Mouse (Mus musculus): ENCODE results near the gene Cdh16. TPM values are rescaled to one million over a fixed set of nuclear protein-coding genes. Genes with fewer than 3 reads are reported as not detected.

The Cdh16 gene
- polyA plus RNA-seq, 1 experiment from 2014 or later: not detected

GRCm38 (mm10) chr8:104628402-104628801, 4.2 kb upstream of the Cdh16 start:
- ATAC-seq: no peak
- no peak overlapping the region for H3K4me3 ChIP-seq (ENCODE audit: low read depth, low read length)
- H3K9ac ChIP-seq (ENCODE audit: low read depth, low read length): no peak overlapping the region
- H3K27ac ChIP-seq (ENCODE audit: low read depth, low read length): no peak overlapping the region
- H3K36me3 ChIP-seq (ENCODE audit: control insufficient read depth, insufficient read depth): no peaks in the 10 kb centered on the region
- 0 out of 2 replicates have a peak, but pooled peaks cover 5% of the 10 kb centered on the region for H3K4me1 ChIP-seq (replicated peaks; ENCODE audit: control insufficient read depth, insufficient read depth, low read length)
- TF ChIP-seq CTCF (IDR thresholded peaks at IDR 0.05; ENCODE audit: low read depth): no peak
- peaks cover 22% of the 10 kb centered on the region; the same call in 1 of the 2 replicates for H3K27me3 ChIP-seq (replicated peaks; ENCODE audit: control insufficient read depth, insufficient read depth, low read length)
- H3K9me3 ChIP-seq (ENCODE audit: control insufficient read depth): no peaks in the 10 kb centered on the region
- H3K4me2 ChIP-seq (replicated peaks; ENCODE audit: low read depth): no peak overlapping the region
- WGBS: 94% methylated on average over 21 of the region's 21 CpGs

DNA sequence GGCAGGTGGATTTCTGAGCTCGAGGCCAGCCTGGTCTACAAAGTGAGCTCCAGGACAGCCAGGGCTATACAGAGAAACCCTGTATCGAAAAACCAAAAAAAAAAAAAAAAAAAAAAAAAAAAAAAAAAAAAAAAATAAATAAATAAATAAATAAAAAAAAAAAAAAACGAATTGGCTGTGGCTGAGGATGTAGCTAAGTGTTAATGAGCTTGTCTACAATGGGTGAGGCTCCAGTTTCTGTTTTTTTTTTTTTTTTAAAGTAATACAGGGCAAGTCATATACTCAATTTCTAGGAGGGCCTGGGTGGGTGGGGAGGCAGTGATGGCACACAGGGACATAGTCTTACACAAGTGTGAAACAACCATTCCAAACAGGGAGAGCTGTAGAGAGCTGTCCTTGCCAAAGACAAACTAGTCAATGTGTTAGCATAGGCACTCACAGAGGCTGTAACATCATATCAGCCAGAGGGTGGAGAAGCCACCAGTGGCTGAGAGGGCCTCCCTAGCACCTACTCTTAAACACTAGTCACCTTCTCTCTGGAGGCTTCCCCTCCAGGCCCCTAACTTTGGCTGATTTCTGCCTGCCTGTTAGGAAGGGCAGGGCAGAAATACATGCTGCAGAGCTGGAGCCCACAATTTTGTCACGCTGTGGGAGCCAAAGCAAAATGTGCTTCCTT, 3.0 kb upstream of the Cdh16 start:
- no peak overlapping the region for H3K4me2 ChIP-seq (replicated peaks; ENCODE audit: low read depth)
- H3K27me3 ChIP-seq (replicated peaks; ENCODE audit: control insufficient read depth, insufficient read depth, low read length): peaks cover 22% of the 10 kb centered on the region; the same call in 1 of the 2 replicates
- H3K36me3 ChIP-seq (ENCODE audit: control insufficient read depth, insufficient read depth): no peaks in the 10 kb centered on the region
- TF ChIP-seq CTCF (IDR thresholded peaks at IDR 0.05; ENCODE audit: low read depth): no peak
- no peak for ATAC-seq
- WGBS: 71% methylated on average over 4 of the region's 4 CpGs
- no peak overlapping the region for H3K27ac ChIP-seq (ENCODE audit: low read depth, low read length)
- H3K4me1 ChIP-seq (replicated peaks; ENCODE audit: control insufficient read depth, insufficient read depth, low read length): 0 out of 2 replicates have a peak, but pooled peaks cover 5% of the 10 kb centered on the region
- no peak overlapping the region for H3K4me3 ChIP-seq (ENCODE audit: low read depth, low read length)
- H3K9me3 ChIP-seq (ENCODE audit: control insufficient read depth): no peaks in the 10 kb centered on the region
- no peak overlapping the region for H3K9ac ChIP-seq (ENCODE audit: low read depth, low read length)

DNA sequence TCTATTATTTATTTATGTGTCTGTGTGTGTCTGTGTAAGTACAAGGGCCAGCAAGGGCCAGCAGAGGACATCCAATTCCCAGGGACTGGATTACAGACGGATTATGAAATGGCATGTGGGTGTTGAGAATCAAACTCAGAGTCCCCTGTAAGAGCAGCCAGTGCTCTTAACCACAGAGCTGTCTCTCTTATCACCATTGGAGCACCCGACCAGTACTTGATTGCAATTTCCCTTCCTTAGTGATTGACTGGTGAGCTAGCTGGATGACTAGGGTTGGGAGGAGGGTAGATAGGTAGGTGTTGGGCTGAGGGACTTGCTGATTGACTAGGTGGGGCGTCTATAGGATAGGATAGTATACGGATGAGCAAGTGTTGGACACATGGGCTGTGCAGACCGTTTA, 3.4 kb downstream of the Cdh16 start:
- Histone ChIP-seq H3K4me3 (ENCODE audit: low read depth, low read length) (no peak overlapping the region), H3K36me3 (ENCODE audit: control insufficient read depth, insufficient read depth) (no peaks in the 10 kb centered on the region), H3K27ac (ENCODE audit: low read depth, low read length) (no peak overlapping the region), H3K9ac (ENCODE audit: low read depth, low read length) (no peak overlapping the region), H3K27me3 (replicated peaks; ENCODE audit: control insufficient read depth, insufficient read depth, low read length) (no peaks in the 10 kb centered on the region), H3K9me3 (ENCODE audit: control insufficient read depth) (no peaks in the 10 kb centered on the region), H3K4me1 (replicated peaks; ENCODE audit: control insufficient read depth, insufficient read depth, low read length) (no peaks in the 10 kb centered on the region), H3K4me2 (replicated peaks; ENCODE audit: low read depth) (no peak overlapping the region)
- no peak for ATAC-seq
- WGBS: 68% methylated on average over 5 of the region's 5 CpGs
- no peak for TF ChIP-seq CTCF (IDR thresholded peaks at IDR 0.05; ENCODE audit: low read depth)

- Histone ChIP-seq H3K27me3 (replicated peaks; ENCODE audit: control insufficient read depth, insufficient read depth, low read length) (no peaks in the 10 kb centered on the region), H3K36me3 (ENCODE audit: control insufficient read depth, insufficient read depth) (no peaks in the 10 kb centered on the region), H3K4me3 (ENCODE audit: low read depth, low read length) (no peak overlapping the region), H3K4me1 (replicated peaks; ENCODE audit: control insufficient read depth, insufficient read depth, low read length) (no peaks in the 10 kb centered on the region), H3K4me2 (replicated peaks; ENCODE audit: low read depth) (no peak overlapping the region), H3K27ac (ENCODE audit: low read depth, low read length) (no peak overlapping the region), H3K9me3 (ENCODE audit: control insufficient read depth) (no peaks in the 10 kb centered on the region), H3K9ac (ENCODE audit: low read depth, low read length) (no peak overlapping the region)
- 73% methylated on average over 4 of the region's 4 CpGs for WGBS
- TF ChIP-seq CTCF (IDR thresholded peaks at IDR 0.05; ENCODE audit: low read depth): no peak
- no peak for ATAC-seq
Observed at GRCm38 (mm10) chr8:104613119-104613518, 11.1 kb downstream of the Cdh16 start.

DNA sequence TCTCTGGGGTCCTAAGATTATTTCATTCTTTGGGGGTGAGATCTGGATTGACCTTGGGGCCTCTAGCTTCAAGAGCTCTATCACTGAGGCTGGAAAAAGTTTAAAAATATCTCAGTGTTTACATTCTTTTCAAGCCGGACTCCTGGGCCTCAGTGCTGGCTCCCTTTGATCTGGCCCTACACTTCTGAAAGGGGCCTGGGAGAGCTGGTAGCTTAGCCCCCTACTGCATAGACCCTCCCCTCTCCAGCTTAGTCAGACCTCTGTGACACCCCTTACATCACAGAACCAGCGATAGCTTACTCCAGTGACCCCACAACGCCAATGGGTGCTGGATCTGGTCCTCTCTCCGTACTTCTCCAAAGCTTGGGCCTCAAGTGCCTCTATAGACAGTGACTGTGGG, 12.6 kb downstream of the Cdh16 start:
- Histone ChIP-seq H3K4me2 (replicated peaks; ENCODE audit: low read depth) (no peak overlapping the region), H3K36me3 (ENCODE audit: control insufficient read depth, insufficient read depth) (no peaks in the 10 kb centered on the region), H3K4me1 (replicated peaks; ENCODE audit: control insufficient read depth, insufficient read depth, low read length) (no peaks in the 10 kb centered on the region), H3K27me3 (replicated peaks; ENCODE audit: control insufficient read depth, insufficient read depth, low read length) (no peaks in the 10 kb centered on the region), H3K9ac (ENCODE audit: low read depth, low read length) (no peak overlapping the region), H3K9me3 (ENCODE audit: control insufficient read depth) (no peaks in the 10 kb centered on the region), H3K27ac (ENCODE audit: low read depth, low read length) (no peak overlapping the region), H3K4me3 (ENCODE audit: low read depth, low read length) (no peak overlapping the region)
- no peak for TF ChIP-seq CTCF (IDR thresholded peaks at IDR 0.05; ENCODE audit: low read depth)
- 52% methylated on average over 4 of the region's 4 CpGs for WGBS
- ATAC-seq: no peak

- 77% methylated on average over 12 of the region's 12 CpGs for WGBS
- no peak overlapping the region for H3K4me3 ChIP-seq (ENCODE audit: low read depth, low read length)
- H3K36me3 ChIP-seq (ENCODE audit: control insufficient read depth, insufficient read depth): no peaks in the 10 kb centered on the region
- no peaks in the 10 kb centered on the region for H3K9me3 ChIP-seq (ENCODE audit: control insufficient read depth)
- no peak for TF ChIP-seq CTCF (IDR thresholded peaks at IDR 0.05; ENCODE audit: low read depth)
- H3K4me2 ChIP-seq (replicated peaks; ENCODE audit: low read depth): no peak overlapping the region
- no peak for ATAC-seq
- no peak overlapping the region for H3K9ac ChIP-seq (ENCODE audit: low read depth, low read length)
- no peak overlapping the region for H3K27ac ChIP-seq (ENCODE audit: low read depth, low read length)
- H3K27me3 ChIP-seq (replicated peaks; ENCODE audit: control insufficient read depth, insufficient read depth, low read length): no peaks in the 10 kb centered on the region
- H3K4me1 ChIP-seq (replicated peaks; ENCODE audit: control insufficient read depth, insufficient read depth, low read length): no peaks in the 10 kb centered on the region
Observed at GRCm38 (mm10) chr8:104610185-104610766, 13.9 kb downstream of the Cdh16 start.
